Mouse (Mus musculus) CH12.LX (cell line): ENCODE measurements around the gene Ccdc6. TPM values are rescaled to one million over a fixed set of nuclear protein-coding genes. Genes with fewer than 3 reads are reported as not detected.

Experiments
- DNase-seq: peaks from one replicate; pipeline ENCODE4 v3.0.0-alpha.2; 2013; ENCODE audit errors: extremely low read depth
- H3K27ac ChIP-seq: 2 replicates; pipeline ENCODE4 v1.5.1; 2012; ENCODE audit warnings: low read depth, mild to moderate bottlenecking, control low read depth, moderate library complexity; ENCODE audit not compliant: insufficient read depth
- H3K27me3 ChIP-seq: replicated peaks from 2 replicates; pipeline ENCODE3; 2012; ENCODE audit warnings: inconsistent platforms
- H3K36me3 ChIP-seq, 2 experiments: replicated peaks in 1 of 2; 2 replicates each; pipeline versions ENCODE3 to v1.6.1; 2012; ENCODE audit warnings: inconsistent platforms in 1 of 2, low read length in 1 of 2, mild to moderate bottlenecking in 1 of 2, mixed read lengths in 1 of 2, moderate library complexity in 1 of 2; ENCODE audit not compliant: control insufficient read depth in 1 of 2, insufficient read depth in 1 of 2
- H3K4me1 ChIP-seq, 2 experiments: 2 replicates each; pipeline ENCODE4 v1.6.1; 2012; ENCODE audit warnings: inconsistent platforms in 1 of 2, moderate library complexity in 1 of 2; ENCODE audit not compliant: insufficient read depth in 2 of 2, control insufficient read depth in 1 of 2
- H3K4me2 ChIP-seq: 2 replicates; pipeline ENCODE4 v1.6.1; 2012; ENCODE audit warnings: low read depth, mild to moderate bottlenecking, control low read depth; ENCODE audit not compliant: poor library complexity, insufficient read depth, severe bottlenecking
- H3K4me3 ChIP-seq, 3 experiments: fragments of 150-350 bp in 1 of 3; sonication (generic) in 1 of 3; replicated peaks in 1 of 3; 2 replicates each; pipeline versions ENCODE3 to v1.5.1; 2011 to 2012; ENCODE audit warnings: low read depth in 2 of 3, low read length in 2 of 3, mild to moderate bottlenecking in 2 of 3, moderate library complexity in 2 of 3, control low read depth in 1 of 3, improper control_type of control experiment in 1 of 3, inconsistent platforms in 1 of 3, mixed read lengths in 1 of 3; ENCODE audit not compliant: poor library complexity in 1 of 3
- H3K79me2 ChIP-seq: replicated peaks from 2 replicates; pipeline ENCODE4 v1.6.1; 2012; ENCODE audit warnings: mild to moderate bottlenecking, moderate library complexity; ENCODE audit not compliant: control insufficient read depth, poor library complexity, insufficient read depth, severe bottlenecking; ENCODE audit errors: extremely low read depth
- H3K9ac ChIP-seq: 2 replicates; pipeline ENCODE4 v1.6.1; 2012; ENCODE audit warnings: low read depth, mild to moderate bottlenecking, control low read depth, moderate library complexity; ENCODE audit not compliant: insufficient read depth
- H3K9me3 ChIP-seq: replicated peaks from 2 replicates; pipeline ENCODE3; 2012; ENCODE audit warnings: low read length, inconsistent platforms, mixed read lengths
- BHLHE40 ChIP-seq: IDR thresholded peaks from 2 replicates; pipeline ENCODE4 v1.6.1; 2011; ENCODE audit warnings: mild to moderate bottlenecking, low read depth, low read length, improper control_type of control experiment
- CHD1 ChIP-seq: IDR thresholded peaks from 2 replicates; pipeline ENCODE4 v1.6.1; 2012; ENCODE audit warnings: low read depth, low read length, improper control_type of control experiment, inconsistent platforms
- CTCF ChIP-seq, 2 experiments: IDR thresholded peaks in 1 of 2; conservative IDR thresholded peaks in 1 of 2; 2 replicates each; pipeline ENCODE4 v1.5.1; 2011 to 2012; ENCODE audit warnings: low read depth in 2 of 2, low read length in 2 of 2, improper control_type of control experiment in 1 of 2, inconsistent platforms in 1 of 2, mild to moderate bottlenecking in 1 of 2, moderate library complexity in 1 of 2
- E2F4 ChIP-seq: IDR thresholded peaks from 2 replicates; pipeline ENCODE4 v1.6.1; 2011; ENCODE audit warnings: low read depth, low read length, improper control_type of control experiment; ENCODE audit not compliant: insufficient replicate concordance
- EP300 ChIP-seq: IDR thresholded peaks from 2 replicates; pipeline ENCODE4 v1.6.1; 2011; ENCODE audit warnings: low read length, improper control_type of control experiment
- HCFC1 ChIP-seq: IDR thresholded peaks from 2 replicates; pipeline ENCODE4 v1.6.1; 2012; ENCODE audit warnings: low read depth, mild to moderate bottlenecking, inconsistent platforms, low read length, improper control_type of control experiment
- IRF4 ChIP-seq: IDR thresholded peaks from 2 replicates; pipeline ENCODE4 v1.6.1; 2014; ENCODE audit warnings: low read depth, mild to moderate bottlenecking, inconsistent platforms, low read length, improper control_type of control experiment
- JUN ChIP-seq: IDR thresholded peaks from 2 replicates; pipeline ENCODE4 v1.6.1; 2011; ENCODE audit warnings: low read depth, mild to moderate bottlenecking, low read length, improper control_type of control experiment, moderate library complexity; ENCODE audit not compliant: insufficient read depth
- JUND ChIP-seq: conservative IDR thresholded peaks from 2 replicates; pipeline ENCODE4 v1.6.1; 2011; ENCODE audit warnings: low read depth, low read length, improper control_type of control experiment
- KAT2A ChIP-seq: IDR thresholded peaks from 2 replicates; pipeline ENCODE4 v1.6.1; 2012; ENCODE audit warnings: low read length, improper control_type of control experiment, inconsistent platforms; ENCODE audit not compliant: insufficient replicate concordance
- MAFK ChIP-seq: IDR thresholded peaks from 2 replicates; pipeline ENCODE4 v1.6.1; 2011; ENCODE audit warnings: low read length, improper control_type of control experiment; ENCODE audit not compliant: insufficient replicate concordance
- MAX ChIP-seq: IDR thresholded peaks from 2 replicates; pipeline ENCODE4 v1.6.1; 2011; ENCODE audit warnings: low read length, improper control_type of control experiment
- MAZ ChIP-seq: IDR thresholded peaks from 2 replicates; pipeline ENCODE4 v1.6.1; 2012; ENCODE audit warnings: low read depth, mild to moderate bottlenecking, inconsistent platforms, low read length, improper control_type of control experiment, moderate library complexity
- MXI1 ChIP-seq: IDR thresholded peaks from 2 replicates; pipeline ENCODE4 v1.6.1; 2011; ENCODE audit warnings: mild to moderate bottlenecking, low read depth, low read length, improper control_type of control experiment
- MYC ChIP-seq: IDR thresholded peaks from 2 replicates; pipeline ENCODE4 v1.6.1; 2011; ENCODE audit warnings: low read depth, mild to moderate bottlenecking, improper control_type of control experiment, low read length
- NRF1 ChIP-seq: IDR thresholded peaks from 2 replicates; pipeline ENCODE4 v1.6.1; 2014; ENCODE audit warnings: low read depth, mild to moderate bottlenecking, inconsistent platforms, low read length, improper control_type of control experiment, moderate library complexity
- PAX5 ChIP-seq: IDR thresholded peaks from 2 replicates; pipeline ENCODE4 v1.6.1; 2012; ENCODE audit warnings: low read length, inconsistent platforms, mixed read lengths
- POLR2A ChIP-seq: IDR thresholded peaks from 2 replicates; pipeline ENCODE4 v1.6.1; 2011; ENCODE audit warnings: low read depth, mild to moderate bottlenecking, improper control_type of control experiment, low read length
- POLR2AphosphoS2 ChIP-seq: IDR thresholded peaks from 2 replicates; pipeline ENCODE4 v1.6.1; 2011; ENCODE audit warnings: low read depth, low read length, improper control_type of control experiment
- RAD21 ChIP-seq: IDR thresholded peaks from 2 replicates; pipeline ENCODE4 v1.6.1; 2011; ENCODE audit warnings: low read depth, mild to moderate bottlenecking, low read length, improper control_type of control experiment, moderate library complexity
- RCOR1 ChIP-seq: conservative IDR thresholded peaks from 2 replicates; pipeline ENCODE4 v1.6.1; 2012; ENCODE audit warnings: low read depth, mild to moderate bottlenecking, inconsistent platforms, low read length, improper control_type of control experiment
- SIN3A ChIP-seq: IDR thresholded peaks from 2 replicates; pipeline ENCODE4 v1.6.1; 2012; ENCODE audit warnings: low read length, improper control_type of control experiment, inconsistent platforms
- SMC3 ChIP-seq: IDR thresholded peaks from 2 replicates; pipeline ENCODE4 v1.6.1; 2011; ENCODE audit warnings: low read depth, low read length, improper control_type of control experiment
- TBP ChIP-seq: conservative IDR thresholded peaks from 2 replicates; pipeline ENCODE4 v1.6.1; 2011; ENCODE audit warnings: low read depth, low read length, improper control_type of control experiment
- TCF12 ChIP-seq: IDR thresholded peaks from 2 replicates; pipeline ENCODE4 v1.6.1; 2014; ENCODE audit warnings: low read depth, mild to moderate bottlenecking, inconsistent platforms, low read length, improper control_type of control experiment
- USF1 ChIP-seq: IDR thresholded peaks from 2 replicates; pipeline ENCODE4 v1.6.1; 2014; ENCODE audit warnings: low read depth, mild to moderate bottlenecking, inconsistent platforms, low read length, improper control_type of control experiment
- USF2 ChIP-seq: conservative IDR thresholded peaks from 2 replicates; pipeline ENCODE4 v1.6.1; 2011; ENCODE audit warnings: low read depth, low read length, improper control_type of control experiment
- ZC3H11A ChIP-seq: IDR thresholded peaks from 2 replicates; pipeline ENCODE4 v1.6.1; 2012; ENCODE audit warnings: low read depth, mild to moderate bottlenecking, inconsistent platforms, low read length, improper control_type of control experiment
- ZMIZ1 ChIP-seq: IDR thresholded peaks from 2 replicates; pipeline ENCODE4 v1.6.1; 2012; ENCODE audit warnings: low read depth, mild to moderate bottlenecking, inconsistent platforms, low read length, improper control_type of control experiment
- ZNF384 ChIP-seq: IDR thresholded peaks from 2 replicates; pipeline ENCODE4 v1.6.1; 2012; ENCODE audit warnings: low read depth, low read length, improper control_type of control experiment, inconsistent platforms
- dilution Hi-C: fragments of 300-500 bp; cut with MboI; formaldehyde crosslinking; loops from 2 replicates; pipeline ENCODE4 v1.14.3; 2020; ENCODE audit warnings: low sequenced_read_pairs; ENCODE audit not compliant: extremely low pct_unique_long_range_greater_than_20kb, extremely low pct_ligation_motif_present
- in situ Hi-C: fragments of 300-500 bp; cut with MboI; formaldehyde crosslinking; loops from 3 replicates; pipeline ENCODE4 v1.14.3; 2019; ENCODE audit warnings: low sequenced_read_pairs, low pct_ligation_motif_present, low pct_unique_long_range_greater_than_20kb, mixed read lengths
- polyA plus RNA-seq: library from polyadenylated mRNA; unstranded; fragments of >175 nt; gene quantifications from 2 replicates; pipeline ENCODE4 v1.2.1, GENCODE M21; 2012; ENCODE audit warnings: low read depth; ENCODE audit not compliant: insufficient read length
- total RNA-seq, 2 experiments: library from RNA; depleted of rRNA; stranded (reverse); fragments of 300-350 nt in 1 of 2; fragments of >200 nt in 1 of 2; gene quantifications; 2 replicates each; pipeline ENCODE4 v1.2.3; 2012 to 2014

Gene Ccdc6
- total and polyA plus RNA-seq, 3 experiments: 19.7 to 36.7 (median 33.5) TPM

DNA sequence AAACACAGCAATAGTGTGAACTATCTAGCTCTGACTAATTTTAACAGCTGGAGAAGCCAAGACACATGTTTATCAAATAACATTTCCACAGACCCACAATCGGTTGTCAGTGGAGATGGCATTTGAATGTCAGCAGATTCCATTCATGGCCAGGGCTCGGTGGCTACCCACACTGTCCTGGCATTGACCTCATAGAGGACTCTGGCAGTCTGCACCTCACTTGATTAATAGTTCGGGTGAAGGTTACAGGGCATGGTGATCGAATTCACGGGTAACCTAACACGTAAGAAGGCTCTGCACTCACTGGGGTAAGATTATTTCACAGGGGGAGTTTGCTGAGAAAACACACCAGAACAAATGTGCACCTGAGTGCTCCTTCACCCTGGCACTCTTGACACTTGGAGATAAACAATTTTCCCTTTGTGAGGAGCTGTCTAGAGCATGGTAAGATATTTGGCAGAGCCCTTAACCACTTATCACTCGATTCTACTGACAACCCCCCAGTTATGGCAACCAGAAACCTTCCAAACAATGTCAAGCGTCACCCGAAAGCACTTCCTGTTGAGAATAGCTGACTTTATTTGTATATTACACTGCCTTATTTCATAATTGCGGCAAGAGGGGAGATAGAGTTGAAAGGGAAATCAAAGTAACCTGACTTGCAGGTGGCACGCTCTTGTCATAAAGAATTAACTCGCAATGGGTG, 11.5 kb upstream of the Ccdc6 start:
- Histone ChIP-seq H3K27me3 (no peaks in the 10 kb centered on the region), H3K4me2 (no peak overlapping the region), H3K36me3 (no peaks in the 10 kb centered on the region), H3K9ac (no peak overlapping the region), H3K4me1 (peaks cover 8 to 36% of the 10 kb centered on the region in 2 experiments), H3K27ac (no peak overlapping the region), H3K9me3 (peaks cover 9% of the 10 kb centered on the region), H3K79me2 (no peaks in the 10 kb centered on the region), H3K4me3 (no peak overlapping the region)
- in situ Hi-C loops (no loop called here), dilution Hi-C loops (no loop called here)
- TF ChIP-seq KAT2A (no peak), CTCF (conservative IDR thresholded peaks at IDR 0.05 in 1 of 2, IDR thresholded peaks at IDR 0.05 in 1 of 2; ENCODE audit: low read depth in 2 of 2, low read length in 2 of 2) (no peak), MAZ (no peak), BHLHE40 (no peak), PAX5 (no peak), TCF12 (no peak), EP300 (no peak), POLR2AphosphoS2 (no peak), MXI1 (no peak), ZMIZ1 (no peak), POLR2A (no peak), RCOR1 (no peak), SMC3 (no peak)
- no peak for DNase-seq

DNA sequence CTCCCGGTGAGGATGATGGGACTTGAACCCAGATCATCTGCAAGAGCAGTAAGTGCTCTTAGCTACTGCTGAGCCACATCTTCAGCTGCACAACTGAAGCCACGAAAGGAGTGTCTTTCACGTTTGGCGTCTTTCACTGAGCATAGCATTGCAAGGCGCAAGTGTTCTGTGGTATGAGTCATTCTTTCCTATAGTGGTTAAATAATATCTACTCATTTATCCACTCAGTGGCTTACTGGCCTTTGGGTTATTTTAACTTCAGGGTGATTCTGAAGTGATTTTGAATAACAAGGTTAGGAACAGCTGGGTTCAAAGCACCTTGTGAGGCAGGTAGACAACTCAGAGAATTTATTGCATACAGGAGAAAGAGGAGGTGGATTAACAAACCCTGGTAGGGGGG, 8.1 kb upstream of the Ccdc6 start:
- H3K9ac ChIP-seq: no peak overlapping the region
- peak; percentile 63 for DNase-seq
- no peaks in the 10 kb centered on the region for H3K79me2 ChIP-seq
- peaks cover 9% of the 10 kb centered on the region for H3K9me3 ChIP-seq
- H3K4me1 ChIP-seq: peaks cover 5 to 16% of the 10 kb centered on the region in 2 experiments; a peak in 3 of 4 replicates
- no peak overlapping the region for H3K4me2 ChIP-seq
- H3K27me3 ChIP-seq: no peaks in the 10 kb centered on the region
- no peak overlapping the region; the same call in 1 of the 2 replicates for H3K27ac ChIP-seq
- dilution Hi-C loops: no loop called here
- H3K4me3 ChIP-seq: no peak overlapping the region
- in situ Hi-C loops: no loop called here
- no peaks in the 10 kb centered on the region for H3K36me3 ChIP-seq
- no peak for TF ChIP-seq CHD1
- peak; percentile 92 for TF ChIP-seq EP300
- peak; percentile 25; the same call in 1 of the 2 replicates for TF ChIP-seq MXI1
- TF ChIP-seq JUN: peak; percentile 98
- no peak for TF ChIP-seq ZC3H11A
- TF ChIP-seq SIN3A: peak; percentile 60; the same call in 1 of the 2 replicates
- no peak for TF ChIP-seq NRF1
- TF ChIP-seq BHLHE40: peak; percentile 84
- TF ChIP-seq TBP: no peak
- peak; percentile 74 for TF ChIP-seq TCF12
- TF ChIP-seq USF1: no peak
- no peak for TF ChIP-seq PAX5
- peak; percentile 100 for TF ChIP-seq JUND
- peak; percentile 75 for TF ChIP-seq IRF4
- TF ChIP-seq MYC: peak; percentile 75
- TF ChIP-seq HCFC1: peak; percentile 21; the same call in 1 of the 2 replicates
- peak; percentile 50 for TF ChIP-seq MAX
- TF ChIP-seq RAD21: no peak
- TF ChIP-seq MAFK: no peak
- 0 out of 2 replicates have a peak, but pooled peaks have one; percentile 67 for TF ChIP-seq MAZ
- TF ChIP-seq RCOR1: peak; percentile 75; the same call in 1 of the 2 replicates
- no peak for TF ChIP-seq SMC3
- TF ChIP-seq E2F4: no peak
- no peak for TF ChIP-seq USF2
- TF ChIP-seq POLR2AphosphoS2: no peak
- TF ChIP-seq ZNF384: no peak
